Mouse (Mus musculus) right cerebral cortex, postnatal 25 days (tissue): ENCODE measurements around the gene Cnn2.

Experiments used
- DNase-seq: peaks from one replicate; pipeline ENCODE4 v3.0.0; 2022

Cnn2 gene

DNA sequence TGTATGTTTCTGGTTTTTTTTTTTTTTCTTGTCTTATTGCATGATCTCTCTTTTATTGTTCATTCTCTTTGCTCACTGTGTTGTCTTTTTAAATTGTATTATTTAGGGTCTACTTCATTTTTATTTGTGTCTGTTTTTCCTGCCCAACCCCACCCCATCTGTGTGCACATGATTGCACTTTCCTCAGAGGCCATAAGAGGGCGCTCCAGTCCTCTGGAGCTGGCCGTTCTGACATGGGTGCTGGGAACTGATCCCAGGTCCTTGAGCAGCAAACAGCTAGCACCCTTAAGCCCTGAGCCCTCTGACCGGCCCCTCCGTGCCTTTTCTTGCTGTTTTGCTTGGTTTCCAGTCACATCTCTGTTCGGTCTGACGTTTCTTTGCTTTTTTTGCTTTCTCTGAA lies 3.2 kb downstream of the Cnn2 start:
- no peak for DNase-seq

DNA sequence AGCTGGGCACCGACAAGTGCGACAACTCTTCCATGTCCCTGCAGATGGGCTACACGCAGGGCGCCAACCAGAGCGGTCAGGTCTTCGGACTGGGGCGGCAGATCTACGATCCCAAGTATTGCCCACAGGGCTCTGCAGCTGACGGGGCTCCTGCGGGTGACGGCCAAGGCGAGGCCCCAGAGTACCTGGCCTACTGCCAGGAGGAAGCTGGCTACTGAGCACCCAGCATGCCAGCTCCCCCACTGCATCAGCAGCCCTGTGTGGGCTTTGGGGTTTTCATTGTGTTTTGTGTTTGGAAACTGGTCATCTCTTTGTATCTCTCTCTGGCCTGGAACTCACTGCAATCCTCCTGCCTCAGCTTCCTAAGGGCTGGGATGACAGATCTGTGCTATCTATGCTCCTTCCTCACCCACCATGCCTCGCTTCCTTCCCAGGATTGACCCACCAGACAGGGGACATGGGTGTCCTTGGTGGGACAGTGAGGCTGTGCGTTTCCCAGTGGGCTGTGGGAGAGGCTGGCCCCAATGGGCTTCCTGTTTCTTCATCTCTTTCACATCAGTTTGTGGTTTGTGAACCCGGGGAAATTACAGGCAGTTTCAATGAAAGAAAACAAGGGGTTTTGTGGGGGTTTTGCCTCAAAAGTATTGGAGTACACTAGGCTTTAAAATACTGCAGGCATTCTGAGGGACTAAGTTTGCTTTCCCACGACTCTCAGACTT lies 6.2 kb downstream of the Cnn2 start:
- DNase-seq: no peak

DNA sequence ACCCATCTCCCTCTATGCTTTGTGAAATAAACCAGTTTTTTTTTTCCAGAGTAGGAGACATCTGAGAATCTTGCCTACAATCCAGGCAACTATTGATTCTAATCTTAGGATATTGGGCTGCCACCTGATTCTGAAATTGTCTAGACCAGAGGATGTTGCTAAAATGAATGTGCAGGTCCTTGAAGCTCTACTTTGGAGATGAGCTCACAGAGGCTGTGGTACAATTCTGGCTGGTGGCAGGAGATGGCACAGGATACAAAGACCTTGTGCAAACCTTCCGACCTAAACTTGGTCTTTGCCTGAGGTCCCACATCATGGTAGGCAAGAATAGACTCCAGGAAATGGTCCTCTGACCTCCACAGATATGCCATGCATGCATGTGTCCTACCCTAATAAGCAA lies 7.3 kb downstream of the Cnn2 start:
- DNase-seq: no peak

DNA sequence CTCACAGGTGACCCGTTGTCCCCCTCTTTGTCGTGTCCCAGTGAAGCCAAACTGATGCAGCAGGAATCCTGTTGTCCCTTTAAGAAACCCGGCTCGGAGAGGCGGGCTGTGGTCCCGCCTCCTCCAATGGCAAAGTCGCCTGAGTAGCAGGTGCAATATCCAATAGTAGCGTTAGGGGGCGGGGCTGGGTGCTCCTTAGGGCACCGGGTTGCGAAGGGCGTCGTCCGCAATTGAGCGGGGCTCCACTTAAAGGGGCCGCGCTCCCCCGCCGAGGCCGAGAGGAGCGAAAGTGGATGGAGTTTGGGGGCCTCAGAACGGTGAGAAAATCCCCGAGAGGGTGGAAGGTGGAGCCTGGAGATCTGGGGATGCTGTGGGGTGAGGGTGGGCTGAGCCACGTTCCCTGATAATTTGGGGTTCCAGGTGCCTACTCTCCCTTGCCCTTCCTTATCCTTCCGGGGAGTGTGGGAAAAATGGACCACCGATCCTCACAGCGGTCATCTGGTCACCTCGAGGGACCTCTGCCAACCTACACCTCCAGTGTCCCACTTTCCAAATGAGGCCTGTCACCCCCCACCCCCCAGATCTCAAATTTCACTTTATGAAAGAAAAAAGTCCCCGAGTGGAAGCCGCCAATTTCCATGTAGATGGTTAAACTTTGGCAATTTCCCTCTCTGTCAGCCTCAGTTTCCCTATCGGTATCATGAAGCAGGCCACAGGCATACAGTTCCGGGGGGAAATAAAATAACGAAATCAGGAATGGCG lies 8.1 kb downstream of the Cnn2 start, which contains the start of gene Abca7:
Gene Abca7, plus strand, starts transcription at position 223 of the 762 bp plus-strand sequence.
- DNase-seq: peak; percentile 93

DNA sequence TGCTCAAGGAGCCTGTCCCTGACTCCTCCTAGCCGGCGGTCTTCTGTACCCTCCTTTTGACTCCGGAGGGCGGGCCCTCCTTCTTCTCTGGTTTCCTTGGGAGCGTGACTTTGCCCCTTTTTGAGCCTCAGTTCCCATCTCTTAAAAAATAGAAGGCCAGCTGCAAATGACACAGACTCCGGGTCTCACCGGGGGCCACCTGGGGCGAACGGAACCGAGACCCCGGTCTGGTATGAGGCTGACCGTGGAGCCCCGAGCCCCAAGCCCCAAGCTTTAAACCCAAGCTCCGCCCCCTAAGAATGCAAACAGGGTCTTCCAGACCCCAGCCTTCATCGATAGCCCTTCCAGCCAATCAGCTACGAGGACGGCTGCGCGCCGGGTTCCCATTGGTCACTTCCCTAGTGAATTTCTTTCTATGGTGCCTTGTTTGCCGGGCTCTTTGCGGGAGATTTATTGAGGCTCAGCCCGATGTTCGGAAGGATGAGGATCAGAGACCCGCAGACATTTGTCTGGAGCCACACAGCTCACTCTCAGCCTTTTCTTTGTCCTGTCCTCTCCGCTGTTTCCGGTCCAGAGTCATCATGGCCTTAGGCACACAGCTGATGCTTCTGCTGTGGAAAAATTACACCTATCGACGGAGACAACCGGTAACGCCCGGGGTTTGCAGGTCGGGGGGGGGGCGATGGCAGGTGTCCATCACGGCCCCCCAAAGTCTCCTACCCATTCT lies 8.8 kb downstream of the Cnn2 start:
- DNase-seq: peak; percentile 73

DNA sequence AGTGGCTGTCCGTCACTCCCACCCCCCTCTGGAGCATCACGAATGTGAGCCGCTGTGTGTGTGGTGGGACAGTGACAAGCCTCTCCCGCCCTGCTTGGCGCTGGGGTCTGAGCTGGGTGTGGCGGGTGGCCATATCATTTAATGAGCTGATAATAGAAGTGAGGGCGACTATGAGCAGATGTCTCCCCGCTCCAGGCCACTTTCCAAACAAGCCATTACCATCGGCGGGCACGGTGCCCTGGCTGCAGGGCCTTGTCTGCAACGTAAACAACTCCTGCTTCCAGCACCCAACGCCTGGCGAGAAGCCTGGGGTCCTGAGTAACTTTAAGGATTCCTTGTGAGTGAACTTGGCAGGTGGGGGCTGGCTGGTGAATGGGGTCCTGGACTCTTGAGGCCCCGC lies 9.4 kb downstream of the Cnn2 start:
- no peak for DNase-seq

DNA sequence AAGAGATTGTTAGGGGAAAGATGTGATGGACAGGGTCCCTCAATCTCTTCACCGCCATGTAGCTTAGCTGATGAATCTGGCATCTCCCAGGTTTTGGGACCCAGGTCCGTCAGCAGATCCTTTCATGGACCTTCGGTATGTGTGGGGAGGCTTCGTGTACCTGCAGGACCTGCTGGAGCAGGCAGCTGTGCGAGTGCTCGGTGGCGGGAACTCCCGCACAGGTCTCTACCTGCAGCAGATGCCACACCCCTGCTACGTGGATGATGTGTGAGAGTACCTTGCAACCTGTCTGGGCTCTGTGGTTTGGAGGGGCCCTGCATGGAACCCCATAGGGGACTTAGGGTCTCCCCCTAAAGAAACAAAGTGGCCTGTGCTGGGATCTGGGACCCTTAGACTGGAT lies 13.6 kb downstream of the Cnn2 start:
- DNase-seq: no peak

DNA sequence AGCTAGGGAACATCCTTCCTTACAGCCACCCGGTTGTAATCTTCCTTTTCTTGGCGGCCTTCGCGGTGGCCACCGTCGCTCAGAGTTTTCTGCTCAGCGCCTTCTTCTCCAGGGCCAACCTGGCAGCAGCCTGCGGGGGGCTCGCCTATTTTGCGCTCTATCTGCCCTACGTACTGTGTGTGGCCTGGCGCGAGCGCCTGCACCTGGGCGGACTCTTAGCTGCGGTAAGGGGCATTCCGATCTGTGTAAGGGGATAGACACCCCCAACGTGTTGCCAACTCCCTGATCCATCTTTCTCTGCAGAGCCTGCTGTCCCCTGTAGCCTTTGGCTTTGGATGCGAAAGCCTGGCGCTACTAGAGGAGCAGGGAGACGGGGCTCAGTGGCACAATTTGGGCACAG lies 14.4 kb downstream of the Cnn2 start:
- DNase-seq: no peak

DNA sequence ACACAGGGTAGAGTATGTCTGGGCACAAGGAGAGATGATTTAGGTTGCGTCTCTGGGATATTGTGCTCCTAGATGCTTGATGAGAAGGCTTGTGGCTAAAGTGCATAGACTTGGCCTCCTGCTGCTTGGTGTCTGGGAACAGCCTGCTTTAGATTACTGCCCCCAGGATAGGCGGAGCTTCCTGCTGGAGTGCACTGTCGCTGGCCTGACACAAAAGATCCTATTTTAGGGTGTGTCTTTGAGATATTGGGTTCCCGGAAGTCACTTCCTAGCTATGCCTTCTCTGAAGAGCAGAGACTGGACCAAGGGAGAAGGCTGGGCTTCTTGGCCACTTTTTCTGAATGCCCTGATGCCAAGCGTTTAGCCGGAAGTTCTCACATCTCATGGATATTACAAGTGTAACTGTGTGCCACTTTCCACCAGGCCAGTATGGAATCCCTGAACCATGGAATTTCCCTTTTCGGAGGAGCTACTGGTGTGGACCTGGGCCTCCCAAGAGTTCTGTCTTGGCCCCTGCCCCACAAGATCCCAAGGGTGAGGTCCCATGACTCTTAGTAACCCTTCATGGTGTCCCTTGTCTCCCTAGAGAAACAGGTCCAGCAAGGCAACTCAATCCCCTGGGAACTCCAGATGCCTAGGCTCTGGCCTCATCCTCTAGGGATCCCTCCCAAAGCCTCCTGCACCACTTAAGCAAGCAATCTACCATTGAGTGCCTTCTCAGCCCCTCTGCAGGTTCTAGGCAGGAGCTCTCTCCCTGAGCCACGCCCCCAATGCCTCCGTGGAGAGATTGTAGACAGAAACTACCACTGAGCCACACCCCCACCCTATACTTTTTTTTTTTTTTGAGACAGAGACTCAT lies 15.2 kb downstream of the Cnn2 start:
- DNase-seq: no peak

DNA sequence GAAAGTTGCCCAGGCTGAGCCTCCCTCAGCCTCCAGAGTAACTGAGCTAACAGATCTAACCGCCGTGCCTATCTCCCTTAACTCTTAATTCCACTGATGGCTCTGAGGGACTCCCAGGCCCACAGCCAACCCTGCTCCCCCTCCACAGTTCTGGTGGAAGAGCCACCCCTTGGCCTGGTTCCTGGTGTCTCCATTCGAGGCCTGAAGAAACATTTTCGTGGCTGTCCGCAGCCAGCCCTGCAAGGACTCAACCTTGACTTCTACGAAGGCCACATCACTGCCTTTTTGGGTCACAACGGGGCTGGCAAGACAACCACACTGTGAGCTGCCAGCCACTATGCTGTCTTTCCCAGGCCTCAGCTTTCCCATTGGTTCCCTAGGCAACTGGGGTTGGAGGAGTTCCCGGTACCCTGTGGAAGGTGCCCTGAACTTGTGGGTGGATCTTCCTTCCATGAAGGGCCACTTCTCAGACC lies 15.9 kb downstream of the Cnn2 start:
- DNase-seq: no peak

DNA sequence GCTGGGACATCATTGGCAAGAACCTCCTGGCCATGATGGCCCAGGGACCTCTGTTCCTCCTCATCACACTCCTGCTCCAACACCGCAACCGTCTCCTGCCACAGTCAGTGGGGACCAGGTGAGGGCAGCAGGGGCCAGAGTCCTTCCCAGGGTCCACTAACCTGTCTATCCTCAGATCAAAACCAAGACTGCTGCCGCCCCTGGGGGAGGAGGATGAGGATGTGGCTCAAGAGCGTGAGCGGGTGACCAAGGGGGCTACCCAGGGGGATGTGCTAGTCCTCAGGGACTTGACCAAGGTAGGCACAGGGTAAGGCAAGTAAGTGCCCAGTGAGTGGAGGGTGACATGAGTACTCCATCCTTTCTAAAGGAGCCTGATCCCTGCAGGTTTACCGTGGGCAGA lies 23.4 kb downstream of the Cnn2 start:
- DNase-seq: no peak

DNA sequence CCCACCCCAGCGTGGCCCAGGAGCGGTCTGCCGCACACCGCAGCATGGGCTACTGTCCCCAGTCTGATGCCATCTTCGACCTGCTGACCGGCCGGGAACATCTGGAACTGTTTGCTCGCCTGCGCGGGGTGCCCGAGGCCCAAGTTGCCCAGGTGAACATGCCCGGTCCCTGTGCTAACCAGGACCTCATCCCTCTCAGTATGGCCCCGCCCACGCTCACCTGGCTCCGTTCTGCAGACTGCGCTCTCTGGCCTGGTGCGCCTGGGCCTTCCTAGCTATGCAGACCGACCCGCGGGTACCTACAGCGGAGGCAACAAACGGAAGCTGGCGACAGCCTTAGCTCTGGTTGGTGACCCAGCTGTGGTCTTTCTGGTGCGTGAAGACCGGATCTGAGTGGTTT lies 25.2 kb downstream of the Cnn2 start:
- no peak for DNase-seq

DNA sequence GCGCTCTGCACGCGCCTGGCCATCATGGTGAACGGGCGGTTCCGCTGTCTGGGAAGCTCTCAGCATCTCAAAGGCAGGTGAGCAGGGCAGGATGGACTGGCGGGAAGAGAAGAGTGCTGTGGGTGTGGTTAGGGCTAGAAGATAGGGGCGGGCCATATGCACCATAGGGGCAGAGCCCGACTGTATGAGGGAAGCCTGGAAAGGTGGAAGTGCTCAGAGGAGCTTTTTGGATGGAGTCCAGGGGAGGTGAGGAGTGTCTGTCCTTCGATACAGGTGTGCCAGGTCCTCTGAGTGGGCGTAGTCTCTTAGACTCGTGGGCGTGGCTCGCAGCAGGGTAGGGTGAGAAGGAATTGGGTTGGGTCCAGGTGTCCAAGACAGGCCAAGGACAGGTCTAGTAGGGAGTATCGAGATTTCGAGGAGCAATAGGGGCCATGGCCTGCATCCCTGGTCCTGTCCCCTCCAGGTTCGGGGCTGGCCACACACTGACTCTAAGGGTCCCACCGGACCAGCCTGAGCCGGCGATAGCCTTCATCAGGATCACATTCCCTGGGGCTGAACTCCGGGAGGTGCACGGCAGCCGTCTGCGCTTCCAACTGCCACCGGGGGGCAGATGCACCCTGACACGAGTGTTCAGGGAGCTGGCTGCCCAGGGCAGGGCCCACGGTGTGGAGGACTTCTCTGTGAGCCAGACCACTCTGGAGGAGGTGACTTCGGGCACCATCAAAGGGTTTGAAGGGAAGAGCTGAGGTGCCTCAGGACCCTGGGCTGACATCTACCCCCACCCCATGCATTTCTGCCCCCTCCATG lies 26.3 kb downstream of the Cnn2 start:
- no peak for DNase-seq

DNA sequence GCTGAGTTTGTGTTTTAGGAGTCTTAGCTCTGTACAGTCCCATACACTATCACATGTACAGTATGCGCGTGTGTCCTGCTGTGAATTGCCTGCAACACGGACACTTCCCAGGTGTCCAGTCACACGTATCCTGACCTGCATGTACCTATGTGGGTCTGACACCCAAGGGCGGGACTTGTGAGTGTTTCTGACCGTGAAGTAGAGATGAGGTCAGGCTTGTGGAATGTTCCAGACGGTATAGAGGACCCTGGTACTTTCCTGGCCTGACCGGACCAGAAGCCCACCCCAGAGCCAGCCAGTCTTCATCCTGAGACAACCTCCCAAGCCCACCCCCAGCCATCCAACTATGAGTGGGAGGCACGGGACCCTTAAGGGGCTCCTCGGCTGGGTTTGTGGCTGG lies 27.2 kb downstream of the Cnn2 start:
- no peak for DNase-seq

DNA sequence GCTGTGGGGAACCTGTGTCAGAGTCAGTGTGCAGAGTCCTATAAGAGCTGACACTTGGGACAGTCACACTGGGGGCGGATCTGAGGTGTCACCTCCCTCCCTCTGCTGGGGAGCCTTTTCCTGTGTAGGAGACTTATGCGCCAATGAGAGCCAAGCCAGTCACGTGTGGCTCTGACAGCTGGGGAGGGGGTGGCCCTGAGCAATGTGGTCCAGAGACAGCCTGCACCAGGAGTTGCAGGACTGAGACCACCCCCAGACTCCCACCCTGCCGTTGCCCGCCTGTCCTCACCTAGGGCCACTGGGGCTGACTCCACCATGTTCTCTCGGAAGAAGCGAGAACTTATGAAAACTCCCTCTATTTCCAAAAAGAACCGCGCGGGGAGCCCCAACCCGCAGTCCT lies 28.1 kb downstream of the Cnn2 start, which contains the start of gene Arhgap45:
Gene Arhgap45, plus strand, starts transcription at position 143 of the 400 bp plus-strand sequence.
- DNase-seq: no peak

DNA sequence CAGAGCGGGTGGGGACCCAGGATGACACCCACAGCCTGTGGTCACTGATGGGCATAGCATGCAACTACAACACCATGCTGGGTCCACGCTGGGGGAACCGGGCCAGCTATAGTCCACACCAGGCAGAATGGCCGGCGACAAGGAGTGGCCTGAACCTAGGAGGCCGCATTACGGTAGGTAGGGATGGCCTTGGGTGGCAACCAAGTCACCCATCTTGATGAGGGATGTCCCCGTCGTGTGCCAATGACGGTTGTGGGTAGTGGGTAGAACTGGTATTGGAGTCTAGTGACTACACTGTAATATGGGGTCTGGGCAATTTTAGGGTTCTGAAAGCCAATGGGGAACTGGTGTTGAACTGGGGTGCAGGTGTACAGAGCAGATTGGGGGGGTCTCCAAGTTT lies 28.5 kb downstream of the Cnn2 start:
- no peak for DNase-seq

DNA sequence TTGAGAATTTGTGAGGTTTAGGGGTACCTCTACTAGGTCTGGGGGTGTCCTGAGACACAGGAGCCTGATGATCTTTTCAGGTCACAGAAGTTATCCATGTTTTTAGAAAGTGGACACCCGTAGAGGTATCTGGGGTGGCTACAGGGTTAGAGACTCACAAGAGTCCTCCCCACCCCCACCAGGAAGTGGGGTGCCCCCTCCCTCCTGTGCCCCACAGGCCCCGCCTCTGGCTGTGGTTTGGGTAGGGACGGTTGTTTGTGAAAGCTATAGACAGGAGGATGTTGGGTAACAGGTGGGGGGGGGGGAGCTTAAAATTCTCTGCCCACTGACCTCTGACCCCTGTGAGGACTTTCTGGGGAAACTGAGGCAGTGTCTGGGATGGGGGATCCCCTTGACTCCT lies 29.0 kb downstream of the Cnn2 start:
- DNase-seq: no peak

DNA sequence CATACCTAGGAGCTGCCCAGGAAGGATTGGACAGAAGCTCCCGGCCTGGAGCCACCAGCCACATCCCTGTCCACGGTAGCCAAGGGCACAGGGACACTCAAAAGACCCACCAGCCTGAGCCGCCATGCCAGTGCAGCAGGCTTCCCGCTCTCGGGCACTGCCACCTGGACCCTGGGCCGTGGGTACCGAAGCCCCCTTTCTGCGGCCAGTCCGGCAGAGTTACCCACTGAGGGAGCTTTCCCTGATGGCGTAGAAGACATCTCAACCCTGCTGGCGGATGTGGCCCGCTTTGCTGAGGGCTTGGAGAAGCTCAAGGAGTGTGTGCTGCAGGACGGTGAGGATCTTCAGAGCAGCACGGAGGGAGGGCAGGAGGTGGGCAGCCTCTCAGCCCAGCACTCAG lies 29.4 kb downstream of the Cnn2 start:
- no peak for DNase-seq

DNA sequence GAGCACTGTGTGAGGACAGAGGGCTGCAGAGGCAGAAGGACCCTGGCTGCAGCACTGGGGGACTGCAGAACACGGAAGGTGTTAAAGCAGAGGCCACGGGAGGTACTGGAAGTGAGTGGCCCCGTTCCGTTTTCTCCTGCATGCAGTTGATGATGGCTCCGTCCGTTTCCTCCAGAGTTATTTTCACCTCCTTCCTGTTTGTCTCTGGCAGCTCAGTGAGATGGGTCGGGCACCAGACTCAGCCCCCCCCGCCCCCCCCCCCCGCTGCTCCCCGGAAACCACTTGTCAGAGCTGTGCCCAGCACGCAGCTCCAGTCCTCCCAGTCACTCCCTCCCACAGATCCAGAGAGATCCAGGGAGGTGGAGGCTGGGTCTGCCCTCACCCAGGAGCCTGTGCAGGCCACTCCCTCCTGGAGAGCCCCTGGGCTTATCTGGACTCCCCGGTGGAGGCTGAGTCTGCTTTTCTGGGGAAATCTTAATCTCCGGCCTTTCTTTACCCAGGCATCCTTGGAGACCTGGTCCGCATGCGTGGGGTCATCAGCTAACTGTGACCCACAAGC lies 30.4 kb downstream of the Cnn2 start:
- DNase-seq: no peak

DNA sequence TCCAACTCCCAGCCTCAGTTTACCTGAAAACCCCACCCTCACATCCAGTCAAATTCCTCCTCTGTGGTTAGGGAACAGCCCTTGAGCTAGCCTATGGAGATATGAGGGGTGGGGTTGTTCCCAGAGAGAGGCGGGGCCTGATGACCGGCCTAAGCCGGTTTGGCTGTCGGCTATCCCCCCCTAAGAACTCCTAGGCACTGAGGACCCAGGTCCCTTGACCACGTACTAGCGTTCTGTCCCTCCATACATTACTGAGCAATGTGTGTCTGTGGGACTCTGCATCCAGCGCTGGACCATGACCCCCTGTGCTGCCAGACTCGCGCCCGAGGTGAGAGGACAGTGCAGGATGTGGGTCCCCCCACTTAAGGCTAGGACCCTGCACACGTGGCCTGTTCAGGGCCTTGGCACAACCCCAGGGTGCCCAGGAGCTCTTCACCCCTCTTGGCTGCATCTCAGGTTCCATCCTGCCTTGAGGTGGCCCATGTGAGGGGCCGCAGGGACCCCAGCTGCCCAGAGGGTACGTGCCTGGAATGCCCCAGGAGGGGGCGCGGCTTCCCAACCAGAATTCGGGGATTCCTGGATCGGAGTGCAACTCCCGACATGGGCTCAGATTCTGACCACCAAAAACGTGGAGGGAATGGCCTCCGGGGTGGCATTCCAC lies 31.2 kb downstream of the Cnn2 start:
- no peak for DNase-seq

DNA sequence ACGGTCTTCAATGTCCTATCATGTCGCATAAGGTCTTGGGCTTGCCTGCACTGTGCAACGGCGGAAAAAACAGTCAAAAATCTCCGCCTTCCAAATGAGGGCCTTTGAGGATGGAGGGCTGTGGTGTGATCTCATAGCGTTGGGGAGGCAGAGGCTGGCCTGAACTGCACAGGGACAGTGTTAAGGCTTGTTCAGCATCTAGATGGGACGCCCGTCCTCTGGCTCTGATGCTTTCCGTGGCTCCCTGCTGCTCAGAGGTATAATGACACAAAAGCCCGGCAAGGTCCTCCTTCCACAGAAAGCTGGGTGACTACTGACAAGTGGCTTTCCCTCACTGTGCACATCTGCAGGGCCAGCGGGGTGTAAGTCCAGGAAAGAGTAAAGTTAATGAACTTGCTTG lies 31.8 kb downstream of the Cnn2 start:
- DNase-seq: no peak
